Mouse (Mus musculus) C2C12 (cell line): Measurements from ENCODE around the gene Mafb. TPM values are rescaled to one million over a fixed set of nuclear protein-coding genes. Genes with fewer than 3 reads are reported as not detected.

Experiments used
- H3K27me3 ChIP-seq: one replicate; pipeline ENCODE4 v1.6.1; 2011; ENCODE audit not compliant: control insufficient read depth, insufficient read depth, insufficient read length
- H3K36me3 ChIP-seq: one replicate; pipeline ENCODE4 v1.6.1; 2011; ENCODE audit not compliant: control insufficient read depth, insufficient read depth
- H3K4me3 ChIP-seq: one replicate; pipeline ENCODE4 v1.5.1; 2011; ENCODE audit warnings: mild to moderate bottlenecking, control low read depth; ENCODE audit not compliant: poor library complexity, insufficient read depth, severe bottlenecking
- H3K79me2 ChIP-seq: one replicate; pipeline ENCODE4 v1.6.1; 2011; ENCODE audit not compliant: control insufficient read depth, insufficient read depth
- H3K79me3 ChIP-seq: one replicate; pipeline ENCODE4 v1.6.1; 2011; ENCODE audit warnings: low read depth, control low read depth
- H3ac ChIP-seq: one replicate; pipeline ENCODE3; 2011; ENCODE audit warnings: low read depth; ENCODE audit not compliant: control insufficient read depth, insufficient read length
- CEBPB ChIP-seq: IDR thresholded peaks from one replicate; pipeline ENCODE4 v1.6.1; 2011; ENCODE audit warnings: low read depth, mild to moderate bottlenecking, control low read depth, moderate library complexity
- CTCF ChIP-seq: IDR thresholded peaks from one replicate; pipeline ENCODE4 v1.5.1; 2011; ENCODE audit not compliant: control insufficient read depth, insufficient read depth, insufficient read length
- FOSL1 ChIP-seq: IDR thresholded peaks from one replicate; pipeline ENCODE4 v1.8.0; 2011; ENCODE audit warnings: mild to moderate bottlenecking, low read length; ENCODE audit not compliant: poor library complexity, insufficient read depth, severe bottlenecking
- MAX ChIP-seq: IDR thresholded peaks from one replicate; pipeline ENCODE4 v1.6.1; 2011; ENCODE audit warnings: mild to moderate bottlenecking, control low read depth
- MYOD1 ChIP-seq: IDR thresholded peaks from one replicate; pipeline ENCODE4 v1.6.1; 2011; ENCODE audit warnings: low read depth; ENCODE audit not compliant: control insufficient read depth, insufficient read length
- MYOG ChIP-seq: IDR thresholded peaks from one replicate; pipeline ENCODE4 v1.6.1; 2011; ENCODE audit not compliant: control insufficient read depth, insufficient read length; ENCODE audit errors: extremely low read depth
- USF1 ChIP-seq: IDR thresholded peaks from one replicate; pipeline ENCODE4 v1.6.1; 2011; ENCODE audit warnings: low read depth, mild to moderate bottlenecking, control low read depth, moderate library complexity
- polyA plus RNA-seq: library from polyadenylated mRNA; unstranded; fragments of >200 nt; fragmentation: generic; extraction: Trizol; gene quantifications from one replicate; pipeline ENCODE4 v1.2.1, GENCODE M21; 2012; ENCODE audit warnings: missing spikeins

Mafb gene
- polyA plus RNA-seq, 1 experiment, result 0.01 TPM

DNA sequence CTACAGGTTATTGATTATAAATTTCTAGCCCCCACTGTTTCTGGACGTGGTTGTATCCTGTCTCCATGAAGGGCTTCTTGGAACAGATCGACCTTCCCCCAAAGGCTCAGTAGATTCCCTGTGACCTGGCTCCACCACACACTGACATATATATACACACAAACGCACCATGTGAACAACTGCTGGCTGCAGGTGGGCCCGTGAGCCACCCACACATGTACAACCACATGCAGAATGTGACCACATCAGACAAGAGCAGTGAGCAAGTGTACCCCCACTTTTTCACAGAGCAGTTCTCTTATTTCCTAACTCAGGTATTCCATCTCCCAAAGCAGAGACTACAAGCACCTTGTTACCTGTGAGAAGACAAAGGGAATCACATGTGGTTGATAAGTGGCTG is 39.1 kb downstream of the Mafb start:
- Histone ChIP-seq H3K27me3 (no peaks in the 10 kb centered on the region), H3ac (no peak overlapping the region), H3K4me3 (no peak overlapping the region), H3K36me3 (no peaks in the 10 kb centered on the region), H3K79me2 (no peaks in the 10 kb centered on the region), H3K79me3 (no peaks in the 10 kb centered on the region)
- TF ChIP-seq MAX (no peak), CTCF (no peak), MYOG (no peak), FOSL1 (no peak), USF1 (no peak), MYOD1 (no peak), CEBPB (no peak)

DNA sequence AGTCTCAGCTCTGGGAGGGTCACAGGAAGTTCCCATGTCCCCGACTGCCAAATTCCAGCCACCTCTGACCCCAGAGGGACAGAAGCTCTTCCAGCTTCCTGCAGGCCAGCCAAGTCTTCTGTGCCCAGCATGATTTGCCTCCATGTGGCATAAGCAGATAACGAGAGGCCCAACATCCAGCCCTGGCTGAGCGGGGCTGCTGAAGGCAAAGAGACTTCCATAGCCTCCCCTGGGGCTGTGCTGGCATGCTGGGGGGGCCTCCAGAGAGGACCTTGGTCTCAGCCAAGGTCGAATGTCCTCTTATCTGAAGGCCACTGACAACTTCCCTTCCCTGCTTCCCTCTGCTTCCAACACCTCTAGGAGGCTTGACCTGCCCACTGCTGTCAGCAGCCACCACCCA is 39.7 kb downstream of the Mafb start:
- Histone ChIP-seq H3K27me3 (no peaks in the 10 kb centered on the region), H3K4me3 (no peak overlapping the region), H3ac (no peak overlapping the region), H3K79me2 (no peaks in the 10 kb centered on the region), H3K79me3 (no peaks in the 10 kb centered on the region), H3K36me3 (no peaks in the 10 kb centered on the region)
- TF ChIP-seq MYOD1 (no peak), MAX (no peak)

DNA sequence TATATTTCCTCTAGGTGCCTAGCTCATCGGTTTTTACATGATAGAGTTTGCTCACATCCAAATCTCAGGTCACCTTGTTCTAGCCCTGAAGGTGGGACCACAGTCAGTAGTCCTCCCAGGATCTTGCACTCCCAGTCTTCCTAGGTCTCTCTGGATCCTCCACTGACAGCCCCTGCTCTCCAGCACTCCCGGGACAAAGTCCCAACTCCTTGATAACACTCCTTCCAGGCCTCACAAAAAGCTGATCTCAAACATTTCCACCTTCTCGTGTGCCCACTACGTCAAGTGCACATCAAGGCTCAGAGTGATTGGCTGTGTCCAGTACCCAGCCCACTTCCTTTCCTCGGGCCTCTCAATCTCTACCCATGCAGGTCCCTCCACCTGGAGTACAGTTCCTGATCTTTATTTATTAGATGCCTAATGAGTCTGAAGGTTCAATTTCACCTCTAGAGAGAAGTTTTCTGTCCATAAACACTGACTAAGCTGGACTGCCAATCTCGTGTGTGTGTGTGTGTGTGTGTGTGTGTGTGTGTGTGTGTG is 41.7 kb downstream of the Mafb start:
- no peaks in the 10 kb centered on the region for H3K79me2 ChIP-seq
- H3K36me3 ChIP-seq, result no peaks in the 10 kb centered on the region
- no peaks in the 10 kb centered on the region for H3K79me3 ChIP-seq
- no peaks in the 10 kb centered on the region for H3K27me3 ChIP-seq
- TF ChIP-seq CEBPB (no peak), FOSL1 (no peak), USF1 (no peak), MAX (no peak), MYOD1 (no peak), MYOG (no peak), CTCF (no peak)
- H3ac ChIP-seq, result no peak overlapping the region
- no peak overlapping the region for H3K4me3 ChIP-seq

- TF ChIP-seq MYOG, result no peak
- no peak for TF ChIP-seq MAX
- Histone ChIP-seq H3K79me2 (no peaks in the 10 kb centered on the region), H3K36me3 (no peaks in the 10 kb centered on the region), H3K79me3 (no peaks in the 10 kb centered on the region), H3K4me3 (no peak overlapping the region), H3K27me3 (no peaks in the 10 kb centered on the region), H3ac (no peak overlapping the region)
Measured at GRCm38 (mm10) chr2:160321829-160322228, 45.0 kb downstream of the Mafb start.

DNA sequence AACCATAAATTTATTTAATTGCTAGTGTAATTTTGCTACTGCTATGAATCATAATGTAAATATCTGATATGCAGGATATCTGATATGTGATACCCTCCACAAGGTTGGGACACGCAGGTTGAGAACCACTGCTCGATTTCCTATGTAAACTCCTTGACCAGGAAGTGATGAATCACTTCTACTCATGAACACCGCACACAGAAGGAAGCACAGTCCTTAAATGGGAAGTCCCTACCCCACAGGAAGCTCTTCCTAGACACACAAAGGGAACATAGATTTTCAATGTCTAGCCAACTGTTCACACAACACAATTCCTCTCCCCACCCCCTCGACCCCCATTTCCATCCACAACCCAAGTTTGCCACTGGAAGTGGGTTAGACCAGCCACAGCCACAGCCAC is 48.6 kb downstream of the Mafb start:
- TF ChIP-seq MYOG (no peak), FOSL1 (no peak), USF1 (no peak)
- Histone ChIP-seq H3K36me3 (no peaks in the 10 kb centered on the region), H3K27me3 (no peaks in the 10 kb centered on the region), H3K79me3 (no peaks in the 10 kb centered on the region), H3K79me2 (no peaks in the 10 kb centered on the region), H3ac (no peak overlapping the region), H3K4me3 (no peak overlapping the region)

Other genes with a start within 250 kb of the Mafb start
- gene Gm826, start 32.9 kb downstream of the Mafb start, polyA plus RNA-seq, result 0.07 TPM